ENCODE assay signal across 13 mouse cellular contexts in the genomic region with DNA sequence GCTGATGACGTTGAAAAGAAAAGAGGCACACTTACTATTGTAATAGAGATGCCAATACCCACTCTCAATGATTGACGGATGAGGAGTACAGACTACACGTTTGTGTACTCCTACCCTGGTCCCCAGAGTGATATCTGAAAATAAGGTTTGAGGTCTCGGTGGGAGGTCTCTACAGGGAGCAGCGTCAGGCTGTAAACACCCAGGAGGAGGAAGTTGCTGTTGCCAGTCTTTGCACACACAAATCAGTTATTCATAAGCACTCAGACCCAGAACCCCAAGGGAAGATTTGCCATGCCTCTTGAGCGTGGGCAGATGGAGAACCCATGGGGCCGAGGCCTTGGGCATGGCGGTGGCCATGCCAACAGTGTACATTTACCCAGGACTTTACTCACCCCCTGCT.
"Had no signal": no experiment of that assay in that cellular context is flagged by ENCODE, and none has a peak within 500 bp of the region (broad histone marks: within the 10 kb centered on the region; RNA-seq: fewer than 3 reads in every experiment).

No protein-coding gene starts in this region.

- H3K4me2 ChIP-seq: liver, embryonic 15.5 days; midbrain, embryonic 11.5 days; neural tube, embryonic 12.5 days had no signal

- H3K36me3 ChIP-seq: limb, embryonic 10.5 days; liver, embryonic 15.5 days; neural tube, embryonic 12.5 days had no signal

- ATAC-seq: intestine, embryonic 16.5 days; lung, postnatal 0 days had no signal

- H3K27ac ChIP-seq: left cerebral cortex, adult 2 months; limb, embryonic 10.5 days; neural tube, embryonic 12.5 days had no signal

- H3K4me3 ChIP-seq: left cerebral cortex, adult 2 months; limb, embryonic 10.5 days; liver, embryonic 15.5 days; myocyte; neural tube, embryonic 12.5 days had no signal

- H3K9ac ChIP-seq: liver, embryonic 15.5 days; neural tube, embryonic 12.5 days had no signal

- H3K27me3 ChIP-seq: liver, embryonic 15.5 days; neural tube, embryonic 12.5 days had no signal

- H3K4me1 ChIP-seq: limb, embryonic 10.5 days; neural tube, embryonic 12.5 days had no signal

- DNase-seq: kidney, adult 2 months; kidney, postnatal 25 days; lung, adult 2 months; lung, postnatal 36 days; right cerebral cortex, postnatal 4 days had no signal

- H3K9me3 ChIP-seq: limb, embryonic 10.5 days; liver, embryonic 15.5 days; neural tube, embryonic 12.5 days had no signal
